Mouse (Mus musculus): ENCODE data around the gene Med25. TPM values are rescaled to one million over a fixed set of nuclear protein-coding genes. Genes with fewer than 3 reads are reported as not detected.

The Med25 gene
- 10 to 100 TPM; 44.7 to 53.5 TPM for total RNA-seq (2021)
- long read RNA-seq, experiment 1, transcript Med25-210 (18 exons, 3,693 nt): minor isoform, 5 of 192 reads
- long read RNA-seq, experiment 1, transcript Med25-201 (18 exons, 2,619 nt): major isoform, 96 of 192 reads
- long read RNA-seq, experiment 1, partial matches to known transcripts: 16 of 192 reads
- long read RNA-seq, experiment 1, other reads (novel, unspliced or antisense): 73 of 192 reads
- long read RNA-seq, experiment 2, transcript Med25-201 (18 exons, 2,619 nt): major isoform, 79 of 150 reads
- long read RNA-seq, experiment 2, partial matches to known transcripts: 17 of 150 reads
- long read RNA-seq, experiment 2, other reads (novel, unspliced or antisense): 50 of 150 reads

DNA sequence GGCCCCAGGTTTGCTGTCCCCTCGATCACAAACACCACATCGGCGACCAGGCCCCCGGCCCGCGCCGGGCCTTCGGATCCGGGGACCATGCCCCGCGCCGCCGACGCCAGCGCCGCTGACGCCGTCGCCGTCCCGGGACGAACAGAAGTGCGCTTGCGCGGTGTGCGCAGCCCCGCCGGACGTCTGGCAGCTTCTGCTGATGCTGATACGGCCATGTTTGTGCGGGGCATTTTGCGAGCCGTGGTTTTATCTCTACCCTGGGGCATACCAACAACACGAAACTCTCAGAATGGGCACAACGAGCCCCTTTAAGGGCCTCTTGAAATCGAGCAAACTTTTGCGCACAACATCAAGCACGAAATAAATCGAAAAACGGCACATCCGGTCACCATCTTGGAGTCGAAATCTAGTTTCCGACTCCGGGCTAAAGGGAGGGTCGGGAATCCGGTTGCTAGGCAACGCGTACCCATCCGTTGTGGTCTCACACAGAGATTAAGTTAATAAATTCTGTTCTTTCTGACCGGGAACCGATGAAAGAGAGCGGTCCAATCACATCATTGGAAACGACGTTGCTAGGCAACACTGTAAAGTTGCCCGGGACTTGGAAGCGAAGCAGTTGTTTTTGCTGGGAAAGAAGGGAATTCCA lies at the start of gene Med25:
TSS of gene Med25 (minus strand) at position 437 of the 646 bp plus-strand sequence.
- DNase-seq: peak; percentile 87

DNA sequence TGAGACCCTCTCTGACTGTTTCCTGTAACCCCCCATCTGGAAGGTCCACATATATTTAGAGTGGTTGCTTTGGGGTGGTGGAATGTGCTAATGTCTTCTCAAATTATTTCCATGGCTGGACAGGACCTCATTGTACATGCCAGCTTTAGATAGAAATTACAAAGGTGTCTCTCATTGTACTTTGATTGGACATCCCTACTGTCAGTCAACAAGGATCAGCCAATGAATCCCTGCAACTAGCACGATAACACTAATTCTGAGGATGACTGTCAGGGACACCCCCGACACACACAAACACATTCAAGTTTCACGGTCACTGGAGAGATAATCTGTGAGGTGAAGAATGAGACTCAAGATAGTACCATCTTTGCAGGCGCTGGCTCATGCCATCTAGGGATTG lies 46.2 kb upstream of the Med25 start:
- DNase-seq: no peak

DNA sequence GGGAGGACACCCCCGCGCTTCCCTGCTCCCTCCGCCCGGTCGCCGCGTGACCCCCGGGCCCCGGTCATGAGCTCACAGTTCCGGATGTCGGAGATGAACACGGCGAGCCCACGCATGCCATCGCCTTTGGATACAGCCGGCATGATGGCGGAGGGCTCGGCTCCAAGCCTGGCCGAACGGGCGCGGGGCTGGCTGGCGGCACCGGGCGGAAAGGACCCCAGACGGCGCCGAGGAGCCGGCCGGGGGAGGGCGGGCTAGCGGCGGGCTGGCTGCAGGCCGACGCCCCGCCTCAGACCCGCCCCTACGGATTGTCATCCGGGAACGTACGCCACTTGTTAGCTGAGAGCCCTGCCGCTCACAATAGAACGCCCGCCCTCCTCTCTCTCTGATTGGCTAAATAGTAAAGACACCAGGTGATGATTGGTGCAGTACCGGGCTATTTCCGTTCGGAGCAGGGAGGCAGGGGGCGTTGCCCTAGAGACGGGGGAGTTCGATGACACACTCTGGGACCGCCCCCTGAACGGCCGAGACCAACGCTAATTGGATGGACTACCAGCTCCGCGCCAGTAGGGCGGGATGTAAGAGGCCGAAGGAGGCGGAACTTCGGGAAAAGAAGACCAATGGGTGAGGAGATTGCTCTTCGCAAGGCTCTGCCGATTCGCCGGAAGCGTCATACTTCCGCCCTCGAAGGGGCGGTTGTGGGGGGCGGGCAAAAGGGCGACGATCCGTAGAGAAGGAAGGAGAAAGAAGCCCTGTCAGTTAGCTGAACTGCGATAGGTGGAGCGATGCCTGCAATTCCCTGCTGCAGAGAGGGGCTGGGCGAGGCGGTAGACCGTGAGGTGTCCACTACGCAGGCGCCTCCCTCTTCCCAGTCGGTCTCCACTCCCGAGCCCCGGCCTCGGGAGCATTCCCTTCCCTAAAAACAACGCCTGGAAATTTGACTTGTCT lies 37.0 kb upstream of the Med25 start, which contains the start of gene Ap2a1:
TSS of gene Ap2a1 (minus strand) at position 293 of the 948 bp plus-strand sequence.
- peak; percentile 94 for DNase-seq

DNA sequence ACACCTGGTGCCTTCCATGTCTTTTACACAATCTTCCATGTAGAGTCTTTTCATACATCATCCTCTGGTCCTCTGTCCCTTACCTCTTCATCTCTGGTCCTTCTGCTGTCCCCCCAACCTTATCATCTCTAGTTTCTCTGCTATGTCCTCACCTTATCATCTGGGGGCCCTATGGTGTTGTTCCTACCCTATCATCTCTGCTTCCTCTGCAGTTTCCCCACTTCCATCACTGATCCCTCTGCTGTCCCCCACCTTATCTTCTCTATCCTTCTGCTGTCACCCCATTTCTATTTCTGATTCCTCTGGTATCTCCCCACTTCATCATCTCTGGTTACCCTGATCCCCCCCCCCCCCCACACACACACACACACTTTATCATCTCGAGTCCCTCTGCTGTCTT lies 36.1 kb upstream of the Med25 start:
- no peak for DNase-seq

DNA sequence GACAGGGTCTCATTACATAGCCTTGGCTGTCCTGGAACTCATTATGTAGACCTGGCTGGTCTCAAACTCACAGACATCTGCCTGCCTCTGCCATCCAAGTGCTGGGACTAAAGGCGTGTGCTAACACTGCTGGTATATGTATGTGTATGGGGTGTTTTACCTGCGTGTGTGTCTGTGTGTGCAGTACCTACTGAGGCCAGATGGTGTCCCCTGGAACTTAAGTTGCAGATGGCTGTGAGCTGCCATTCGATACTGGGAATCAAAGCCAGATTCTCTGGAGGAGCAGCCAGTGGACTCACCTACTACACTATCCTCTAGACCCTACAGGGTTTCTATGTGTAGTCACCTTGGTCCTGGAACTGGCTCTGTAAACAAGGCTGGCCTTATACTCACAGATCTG lies 33.0 kb upstream of the Med25 start:
- no peak for DNase-seq

DNA sequence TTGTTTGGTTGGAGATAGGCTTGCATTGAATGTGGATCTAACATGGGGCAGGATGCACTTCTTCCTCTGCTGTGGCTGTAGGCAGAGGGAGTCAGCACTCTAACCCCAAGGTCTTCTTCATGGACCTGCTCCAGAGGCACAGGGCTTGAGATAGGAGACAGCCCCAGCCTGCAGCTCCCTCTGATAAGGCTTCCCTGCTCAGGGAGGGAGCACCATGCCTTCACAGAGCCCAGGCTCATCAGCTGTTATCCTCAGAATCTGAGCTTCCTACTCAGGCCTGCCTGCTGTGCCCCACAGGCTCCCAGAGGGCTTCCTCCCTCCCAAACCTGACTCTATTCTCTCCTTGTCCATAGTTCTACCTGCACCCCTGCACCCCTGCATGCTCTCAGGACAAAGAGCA lies 30.0 kb upstream of the Med25 start:
- no peak for DNase-seq

DNA sequence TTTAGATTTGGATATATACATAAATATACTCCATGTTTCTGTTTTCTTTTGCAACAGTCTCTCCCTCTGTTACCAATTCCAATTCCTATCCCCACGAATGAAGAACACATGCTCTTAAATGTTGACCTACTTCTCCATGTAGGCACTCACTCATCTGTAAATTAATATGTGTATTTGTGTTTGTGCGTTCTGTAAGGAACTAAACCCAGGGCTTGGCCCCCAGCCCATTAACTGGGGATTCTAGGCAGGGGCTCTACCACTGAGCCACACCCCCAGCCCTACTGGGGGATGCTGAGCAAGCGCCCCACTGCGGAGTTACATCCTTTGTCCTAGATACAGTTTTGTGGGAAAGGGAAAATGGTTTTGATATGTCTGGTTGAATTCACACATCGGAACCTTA lies 26.6 kb upstream of the Med25 start:
- no peak for DNase-seq

DNA sequence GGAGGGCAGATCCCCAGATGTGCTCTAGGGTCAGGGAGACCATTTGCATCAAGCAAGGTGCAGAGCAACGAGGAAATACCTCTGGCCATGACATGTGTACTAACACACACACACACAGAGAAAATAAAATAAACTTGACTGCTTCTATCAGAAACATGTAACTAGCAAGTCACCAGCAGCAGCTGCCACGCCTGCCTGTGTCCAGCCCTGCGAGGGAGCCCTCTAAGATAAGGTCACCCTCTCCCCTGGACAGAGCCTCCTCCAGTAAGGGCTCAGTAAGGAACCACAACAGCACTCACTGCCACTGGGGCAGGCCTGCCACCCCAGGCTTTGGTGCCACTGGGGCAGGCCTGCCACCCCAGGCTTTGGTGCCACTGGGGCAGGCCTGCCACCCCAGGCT lies 25.7 kb upstream of the Med25 start:
- DNase-seq: no peak

DNA sequence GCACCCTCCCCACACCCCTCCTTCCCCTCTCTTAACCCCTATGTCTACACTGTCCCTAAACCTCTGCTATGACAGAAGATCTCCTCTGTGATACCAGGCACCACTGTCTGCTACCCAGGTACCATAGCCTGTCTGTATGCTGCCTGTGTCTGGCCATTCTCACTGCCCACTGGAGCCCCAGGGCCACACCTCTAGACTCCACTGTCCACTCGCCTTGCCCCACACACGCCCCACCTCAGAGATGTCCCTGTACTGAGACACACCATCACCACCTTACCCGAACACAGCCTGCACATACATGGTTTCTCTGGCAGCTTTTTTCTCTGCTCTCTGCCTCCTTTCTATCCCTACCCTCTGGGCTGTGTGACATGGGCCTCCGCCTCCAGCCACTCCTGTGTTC lies 24.4 kb upstream of the Med25 start:
- no peak for DNase-seq

DNA sequence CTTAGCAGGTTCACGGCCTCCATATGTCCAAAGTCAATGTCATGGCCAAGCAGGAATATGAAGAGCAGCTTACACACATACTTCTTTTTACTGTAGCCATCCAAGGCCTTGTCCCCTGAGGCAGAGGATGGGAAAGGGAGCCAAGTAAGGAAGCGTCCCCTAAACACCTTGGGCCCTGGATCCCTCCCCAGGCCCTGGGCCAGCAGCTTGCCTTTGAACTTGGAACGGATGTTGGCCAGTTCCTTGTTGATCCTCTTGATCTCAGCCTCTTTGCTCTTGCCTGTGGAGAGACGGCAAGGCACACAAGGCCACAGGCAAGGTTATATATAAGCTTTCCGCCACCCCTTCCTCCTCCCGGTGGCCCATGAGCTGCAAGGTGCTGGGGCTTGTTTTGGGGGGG lies 23.7 kb upstream of the Med25 start:
- DNase-seq: no peak

DNA sequence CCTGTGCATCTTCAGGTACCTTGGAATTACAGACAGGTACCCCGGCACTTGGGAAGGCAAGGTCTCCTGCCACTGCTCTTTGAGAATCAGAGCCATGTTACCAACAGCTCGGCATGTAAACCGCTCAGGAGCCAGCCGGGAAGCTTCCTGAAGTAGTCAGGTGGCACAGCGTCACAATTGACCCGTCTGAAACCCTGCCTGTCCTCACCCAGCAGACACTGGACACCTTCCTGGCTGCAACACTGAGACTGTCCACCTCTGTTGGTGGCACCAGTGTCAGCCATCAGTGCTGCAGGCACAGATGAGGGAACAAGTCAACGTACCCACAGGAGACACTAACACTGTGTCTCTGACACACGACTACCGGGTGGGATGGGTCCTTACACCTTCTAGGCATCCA lies 22.8 kb upstream of the Med25 start:
- no peak for DNase-seq

DNA sequence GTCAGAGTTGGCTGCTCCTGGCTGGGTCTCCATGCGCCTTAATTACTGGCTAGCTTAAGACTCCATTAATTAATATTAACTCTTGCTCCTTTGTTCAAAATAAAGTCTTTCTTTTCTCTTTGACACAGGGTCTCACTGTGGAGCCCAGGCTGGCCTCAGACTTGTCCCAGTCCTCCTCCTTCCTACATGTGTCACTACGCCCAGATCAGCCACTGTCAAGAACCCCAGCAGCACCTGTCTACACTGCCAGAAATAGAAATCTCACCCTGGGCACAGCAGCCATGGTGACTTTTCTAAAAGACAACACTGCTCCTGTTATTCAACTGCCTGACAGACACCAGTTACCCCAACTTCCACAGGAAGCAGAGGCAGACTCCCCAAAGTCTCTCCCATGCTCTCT lies 21.9 kb upstream of the Med25 start:
- DNase-seq: no peak

DNA sequence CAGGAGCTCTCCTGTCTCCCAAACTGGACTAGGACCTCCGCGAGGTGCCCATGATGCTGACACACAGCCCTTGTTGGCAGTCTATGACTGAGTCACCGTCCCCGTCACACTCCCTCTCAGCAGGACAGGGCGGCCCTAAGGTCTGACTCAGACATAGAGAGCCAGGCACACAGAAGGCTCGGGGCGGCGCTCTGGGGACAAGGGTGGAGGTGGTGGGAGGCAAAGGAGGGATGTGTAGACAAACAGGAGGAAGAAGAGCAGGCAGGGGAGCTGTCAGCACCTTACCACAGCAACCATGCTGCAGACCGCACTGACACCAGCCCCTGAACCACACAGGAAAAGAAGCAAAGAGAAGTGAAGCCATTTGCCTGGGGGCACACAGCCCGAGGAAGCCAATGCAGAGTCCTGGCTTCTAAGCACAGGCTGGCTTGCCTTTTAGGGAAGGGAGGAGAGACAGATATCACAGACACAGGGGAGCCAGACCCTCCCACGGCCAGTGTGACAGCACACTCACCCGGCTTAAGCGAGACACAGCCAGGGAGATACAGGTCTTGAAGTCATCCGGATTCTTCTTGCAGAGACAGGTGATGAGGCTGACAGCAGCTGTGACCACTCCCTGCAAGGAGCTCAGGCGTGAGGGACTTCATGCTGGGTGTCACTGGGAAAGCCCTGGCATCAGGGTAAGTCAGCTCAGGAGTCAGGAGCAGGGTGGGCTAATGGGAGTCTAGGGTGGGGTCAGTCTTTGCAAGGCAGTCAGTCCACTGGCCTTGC lies 16.4 kb upstream of the Med25 start:
- DNase-seq: no peak

DNA sequence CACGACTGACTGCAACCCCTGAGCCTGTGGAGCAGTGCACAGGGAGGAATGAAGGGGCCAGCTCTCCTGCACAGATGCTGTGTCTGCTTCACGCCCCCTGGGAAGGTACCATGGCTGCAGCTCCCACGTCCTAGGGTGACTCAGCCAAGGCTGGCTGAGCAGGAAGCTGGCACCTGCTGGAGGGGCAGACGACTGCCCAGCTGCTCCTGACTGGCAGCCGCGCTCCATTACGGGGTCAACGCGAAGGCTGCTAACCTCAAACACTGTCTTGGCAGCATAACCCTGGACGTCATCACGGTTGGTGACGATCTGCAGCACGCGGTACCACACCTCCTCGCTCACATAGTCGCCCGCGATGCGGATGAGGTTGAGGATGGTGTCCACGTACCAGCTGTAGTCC lies 12.9 kb upstream of the Med25 start:
- no peak for DNase-seq

DNA sequence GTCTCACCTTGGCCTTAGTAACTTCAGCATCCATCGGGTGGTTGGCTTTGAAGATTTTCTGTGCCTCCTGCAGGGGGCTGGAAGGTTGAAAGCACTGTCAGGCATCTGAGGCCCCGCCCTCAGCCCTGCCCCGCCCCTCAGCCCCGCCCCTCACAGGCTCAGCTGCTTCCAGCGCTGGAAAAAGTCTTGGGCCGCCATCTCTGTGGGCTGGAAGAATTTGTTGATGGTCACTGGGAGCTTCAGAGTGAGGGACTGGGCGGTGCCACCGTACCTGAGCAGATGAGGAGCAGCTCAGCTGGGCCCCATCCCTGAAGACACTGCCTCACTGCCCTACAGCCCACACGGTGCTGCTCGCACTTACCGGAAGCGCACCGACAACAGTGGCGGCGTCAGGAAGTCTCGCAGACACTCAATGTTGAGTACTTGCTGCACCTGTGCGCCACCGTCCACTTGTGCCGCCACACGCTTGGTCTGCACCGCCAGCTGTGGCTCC lies 8.8 kb upstream of the Med25 start:
- DNase-seq: peak; percentile 44

DNA sequence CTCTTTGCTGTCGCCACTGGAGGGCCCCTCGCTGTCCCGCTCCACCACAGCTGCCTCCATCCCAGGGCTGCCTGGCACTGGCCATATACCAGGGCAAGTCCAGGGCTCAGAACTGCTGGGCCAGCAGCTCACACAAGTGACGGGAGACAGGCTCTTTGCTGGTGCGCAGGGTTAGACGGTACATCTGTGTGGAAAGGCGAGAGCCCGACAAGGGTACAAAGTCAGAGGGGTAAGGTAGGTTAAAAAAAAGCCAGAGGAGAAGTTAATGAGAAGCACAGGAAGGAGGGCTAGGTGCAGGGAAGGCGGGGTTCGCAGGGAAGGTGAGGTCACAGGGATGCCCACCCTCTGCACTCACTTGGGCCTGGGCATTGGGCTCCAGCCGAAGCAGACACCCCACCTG lies 8.1 kb upstream of the Med25 start:
- DNase-seq: no peak

DNA sequence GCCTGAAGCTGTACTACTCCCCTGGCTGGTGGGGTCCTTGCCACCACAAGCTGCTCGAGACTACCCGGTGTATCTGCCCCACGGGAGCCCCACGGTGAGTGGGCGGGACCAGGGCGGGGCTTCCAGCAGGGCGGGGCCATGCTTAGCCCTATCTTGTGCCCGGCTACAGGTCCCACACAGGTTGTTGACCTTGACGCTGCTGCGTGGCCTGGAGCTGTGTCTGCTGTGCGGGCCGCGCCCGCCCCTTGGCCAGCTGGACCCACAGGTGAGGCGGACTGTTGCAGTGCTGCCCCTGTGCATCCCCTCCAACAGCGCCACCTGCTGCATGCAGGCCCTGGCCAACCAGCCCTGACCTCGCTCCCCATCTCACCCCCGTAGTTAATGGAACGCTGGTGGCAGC lies 6.1 kb upstream of the Med25 start:
- no peak for DNase-seq

DNA sequence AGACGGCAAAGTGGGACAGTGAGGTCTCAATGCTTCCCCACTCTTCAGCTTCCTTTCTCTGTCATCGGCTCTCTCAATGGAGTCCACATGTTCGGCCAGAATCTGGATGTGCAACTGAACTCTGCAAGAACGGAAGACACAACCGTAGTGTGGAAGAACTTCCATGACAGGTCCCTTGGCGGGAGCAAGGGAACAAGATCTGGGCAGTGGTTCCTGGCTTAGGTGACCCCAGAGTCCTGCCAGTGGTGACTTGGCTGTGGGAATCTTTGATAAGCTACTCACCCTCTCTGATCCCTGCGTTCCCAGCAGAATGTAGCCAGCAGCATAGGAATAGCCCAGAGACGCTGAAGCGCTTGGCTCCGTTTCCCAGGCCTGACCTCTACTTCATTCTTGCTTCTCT lies 4.0 kb upstream of the Med25 start:
- no peak for DNase-seq

DNA sequence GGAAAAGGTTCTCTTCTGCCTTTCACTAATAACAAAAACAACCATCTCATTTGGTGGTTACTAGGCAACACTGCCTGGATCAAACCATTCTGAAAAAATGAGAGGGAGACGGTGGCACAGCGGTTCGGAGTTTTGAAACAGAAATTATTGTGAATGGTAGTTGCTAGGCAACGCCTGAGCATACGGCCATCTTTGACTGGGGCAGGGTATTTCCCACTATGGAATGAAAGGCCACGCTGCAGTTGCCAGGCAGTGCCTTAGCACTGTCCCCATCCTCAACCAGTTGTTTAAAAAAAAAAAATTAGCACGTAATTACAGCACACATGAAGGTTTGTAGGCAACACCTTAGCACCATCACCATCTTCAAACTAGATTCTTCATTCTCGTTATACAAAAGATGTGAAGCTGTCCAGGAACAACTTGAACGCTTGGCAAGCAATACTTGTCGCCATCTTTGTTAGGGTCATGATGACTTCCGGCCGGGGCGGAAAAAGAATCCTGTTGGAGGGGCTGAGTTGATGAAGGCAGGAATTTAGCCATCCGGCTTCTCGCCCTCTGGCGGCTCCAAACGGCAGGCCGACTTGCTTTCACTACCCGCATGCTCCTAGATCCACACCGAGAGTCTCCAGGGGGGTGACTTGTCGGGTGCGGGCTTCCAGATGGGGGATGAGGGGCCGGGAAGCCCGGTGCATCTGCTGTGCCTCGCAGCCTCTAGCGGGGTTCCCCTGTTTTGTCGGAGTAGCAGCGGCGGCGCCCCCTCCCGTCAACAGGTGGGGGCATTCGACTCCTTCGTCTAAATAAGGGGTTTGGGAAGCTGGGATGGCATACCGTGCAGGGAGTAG lies 3.3 kb upstream of the Med25 start, which contains the start of gene Fuz:
TSS of gene Fuz (plus strand) at position 487 of the 842 bp plus-strand sequence.
- DNase-seq: peak; percentile 83

DNA sequence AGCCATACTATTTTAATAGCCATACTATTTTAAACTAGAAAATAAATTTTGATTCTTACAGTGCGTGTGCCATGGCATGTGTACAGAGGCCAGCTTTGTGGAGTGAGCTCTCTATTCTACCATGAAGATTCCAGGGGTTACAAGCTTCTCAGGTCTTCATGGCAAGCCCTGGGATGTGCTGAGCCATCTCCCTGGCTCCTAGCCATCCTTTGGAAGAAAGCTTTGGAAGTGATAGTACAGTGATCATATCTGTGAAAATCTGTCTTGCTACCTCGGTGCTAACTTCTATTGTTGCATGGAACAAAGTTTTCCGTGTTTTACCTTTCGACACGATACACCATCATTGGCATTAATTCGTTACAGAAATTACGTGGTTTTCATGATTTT lies 2.7 kb upstream of the Med25 start:
- DNase-seq: no peak

DNA sequence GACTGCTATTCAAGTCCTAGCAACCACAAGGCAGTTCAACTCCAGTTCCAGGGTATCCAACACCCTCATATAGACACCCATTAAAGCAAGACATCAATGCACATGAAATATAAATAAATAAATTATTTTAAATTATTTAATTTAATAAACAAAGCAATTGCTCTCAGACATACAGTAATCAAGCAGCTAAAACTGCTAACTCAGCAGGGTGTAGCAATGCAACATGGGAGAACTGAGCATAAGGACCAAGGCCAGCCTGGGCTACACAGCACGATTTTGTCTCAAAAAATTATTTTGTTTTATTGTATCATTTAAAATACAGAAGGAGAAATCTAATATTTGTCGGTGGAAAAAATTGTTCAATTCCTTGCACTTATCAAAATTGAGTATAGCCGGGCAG lies 1.7 kb upstream of the Med25 start:
- no peak for DNase-seq
